ENCODE assay signal across 12 mouse cellular contexts in the genomic region with DNA sequence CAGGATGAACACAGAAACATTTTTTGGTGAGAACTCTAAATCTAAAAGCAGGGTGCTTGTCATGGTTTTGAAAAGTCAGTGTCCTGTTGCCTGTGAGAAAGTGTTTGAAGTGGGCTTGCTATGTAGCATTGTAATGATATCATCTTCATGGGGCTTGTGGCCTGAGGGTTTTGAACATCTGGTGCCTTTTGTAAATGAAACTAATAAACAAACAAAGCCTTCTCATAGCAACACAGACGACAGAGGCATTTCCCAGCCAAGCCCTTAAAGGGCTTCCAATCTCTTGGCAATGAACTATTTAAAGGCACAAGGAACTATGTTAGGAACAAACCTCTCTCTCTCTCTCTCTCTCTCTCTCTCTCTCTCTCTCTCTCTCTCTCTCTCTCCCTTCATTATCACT. TPM values are rescaled to one million over a fixed set of nuclear protein-coding genes. Genes with fewer than 3 reads are reported as not detected.
DNase-seq lines count a peak whose midpoint lies in the region; ATAC-seq and TF ChIP-seq lines count a peak whose summit lies in the region.
"Had no signal": no experiment of that assay in that cellular context is flagged by ENCODE, and none has a peak within 500 bp of the region (broad histone marks: within the 10 kb centered on the region; RNA-seq: fewer than 3 reads in every experiment).

No protein-coding gene starts in this region.

- H3K9ac ChIP-seq in kidney, postnatal 0 days (ENCODE audit: low read depth, low read length) = no peak overlapping the region
- no peak overlapping the region for H3K9ac ChIP-seq in kidney, embryonic 16.5 days (replicated peaks; ENCODE audit: low read length)
- no peak overlapping the region for H3K9ac ChIP-seq in lung, embryonic 16.5 days (ENCODE audit: low read length)
- H3K9ac ChIP-seq: midbrain, embryonic 15.5 days had no signal

- no peak for ATAC-seq in kidney, postnatal 0 days (replicated peaks; ENCODE audit: low FRiP score, low read depth)
- no peak for ATAC-seq in kidney, embryonic 16.5 days (ENCODE audit: low FRiP score, low TSS enrichment)
- ATAC-seq in lung, embryonic 16.5 days (ENCODE audit: low read depth) = peak; percentile 73
- ATAC-seq: midbrain, embryonic 15.5 days had no signal

- no peak overlapping the region for H3K4me3 ChIP-seq in kidney, postnatal 0 days (replicated peaks; ENCODE audit: low read depth, low read length)
- no peak overlapping the region for H3K4me3 ChIP-seq in kidney, embryonic 16.5 days (ENCODE audit: low read length)
- no peak overlapping the region for H3K4me3 ChIP-seq in lung, embryonic 16.5 days (ENCODE audit: low read length)
- H3K4me3 ChIP-seq in forebrain, embryonic 10.5 days = no peak overlapping the region
- H3K4me3 ChIP-seq: erythroblast, embryonic 14.5 days; midbrain, embryonic 15.5 days had no signal

- H3K9me3 ChIP-seq in kidney, postnatal 0 days (replicated peaks; ENCODE audit: low read length) = no peaks in the 10 kb centered on the region
- peaks cover 9% of the 10 kb centered on the region; the same call in 1 of the 2 replicates for H3K9me3 ChIP-seq in kidney, embryonic 16.5 days (ENCODE audit: low read length)
- no peaks in the 10 kb centered on the region; the same call in 1 of the 2 replicates for H3K9me3 ChIP-seq in lung, embryonic 16.5 days (ENCODE audit: control insufficient read depth, low read length)
- peaks cover 9% of the 10 kb centered on the region; the same call in 1 of the 2 replicates for H3K9me3 ChIP-seq in forebrain, embryonic 10.5 days
- H3K9me3 ChIP-seq: midbrain, embryonic 15.5 days had no signal

- no peaks in the 10 kb centered on the region for H3K36me3 ChIP-seq in kidney, postnatal 0 days (ENCODE audit: insufficient read depth, low read length)
- H3K36me3 ChIP-seq in kidney, embryonic 16.5 days (ENCODE audit: insufficient read depth, low read length) = no peaks in the 10 kb centered on the region
- no peaks in the 10 kb centered on the region for H3K36me3 ChIP-seq in lung, embryonic 16.5 days (ENCODE audit: control insufficient read depth, insufficient read depth, low read length)
- H3K36me3 ChIP-seq in forebrain, embryonic 10.5 days (replicated peaks) = no peaks in the 10 kb centered on the region
- H3K36me3 ChIP-seq: midbrain, embryonic 15.5 days had no signal

- peak; percentile 84 for DNase-seq in kidney, postnatal 0 days (ENCODE audit: low spot score)
- peak; percentile 60 for DNase-seq in adipocyte (ENCODE audit: low spot score)
- peak; percentile 55 to 72 for DNase-seq in heart, adult 9 months (ENCODE audit: low spot score in 2 of 2)
- DNase-seq in testis, postnatal 14 days (ENCODE audit: low spot score) = no peak
- DNase-seq in forebrain, embryonic 10.5 days (ENCODE audit: extremely low spot score, low spot score) = no peak
- DNase-seq in cerebellum, postnatal 4 days (ENCODE audit: low spot score in 2 of 2) = no peak

- TF ChIP-seq CTCF in kidney, postnatal 0 days (IDR thresholded peaks at IDR 0.05; ENCODE audit: low read depth) = no peak

- H3K27me3 ChIP-seq in kidney, postnatal 0 days (ENCODE audit: insufficient read depth, low read length) = no peaks in the 10 kb centered on the region
- H3K27me3 ChIP-seq in kidney, embryonic 16.5 days (ENCODE audit: insufficient read depth, low read length) = no peaks in the 10 kb centered on the region
- no peaks in the 10 kb centered on the region for H3K27me3 ChIP-seq in lung, embryonic 16.5 days (ENCODE audit: control insufficient read depth, insufficient read depth, low read depth, low read length)
- no peaks in the 10 kb centered on the region for H3K27me3 ChIP-seq in forebrain, embryonic 10.5 days (ENCODE audit: poor library complexity, severe bottlenecking)
- H3K27me3 ChIP-seq: midbrain, embryonic 15.5 days had no signal

- 10% methylated on average over 1 of the region's 1 CpGs for WGBS in kidney, postnatal 0 days
- WGBS in kidney, embryonic 16.5 days = 21% methylated on average over 1 of the region's 1 CpGs
- WGBS in lung, embryonic 16.5 days = 5% methylated on average over 1 of the region's 1 CpGs
- 46% methylated on average over 1 of the region's 1 CpGs for WGBS in forebrain, embryonic 10.5 days

- H3K27ac ChIP-seq in kidney, postnatal 0 days = no peak overlapping the region
- no peak overlapping the region for H3K27ac ChIP-seq in kidney, embryonic 16.5 days (ENCODE audit: low read length)
- peak overlapping the region; percentile 43 for H3K27ac ChIP-seq in lung, embryonic 16.5 days (ENCODE audit: low read length)
- no peak overlapping the region for H3K27ac ChIP-seq in forebrain, embryonic 10.5 days
- H3K27ac ChIP-seq: midbrain, embryonic 15.5 days had no signal

- no peaks in the 10 kb centered on the region for H3K4me1 ChIP-seq in kidney, postnatal 0 days (replicated peaks; ENCODE audit: insufficient read depth, low read length)
- no peaks in the 10 kb centered on the region for H3K4me1 ChIP-seq in kidney, embryonic 16.5 days (ENCODE audit: insufficient read depth, low read length)
- no peaks in the 10 kb centered on the region for H3K4me1 ChIP-seq in lung, embryonic 16.5 days (replicated peaks; ENCODE audit: control insufficient read depth, insufficient read depth, low read length)
- peaks cover 3% of the 10 kb centered on the region; the same call in 1 of the 2 replicates for H3K4me1 ChIP-seq in forebrain, embryonic 10.5 days
- H3K4me1 ChIP-seq: midbrain, embryonic 15.5 days had no signal

- H3K4me2 ChIP-seq in kidney, postnatal 0 days (ENCODE audit: low read length) = no peak overlapping the region
- no peak overlapping the region for H3K4me2 ChIP-seq in kidney, embryonic 16.5 days (replicated peaks; ENCODE audit: low read depth, low read length)
- H3K4me2 ChIP-seq in lung, embryonic 16.5 days (ENCODE audit: low read depth, low read length) = no peak overlapping the region
- H3K4me2 ChIP-seq: liver, embryonic 11.5 days; midbrain, embryonic 15.5 days had no signal

RNA-seq across cellular contexts. Expression of a gene that starts 25.6 kb away (rescaled TPM):
- polyA plus RNA-seq in kidney, postnatal 0 days (2015; fragmentation: Nextera tagmentation; extraction: Ambion mirVana) = not detected in 2 replicates
- polyA plus RNA-seq in kidney, embryonic 16.5 days (2015; fragmentation: Nextera tagmentation; extraction: Ambion mirVana) = 0.13 TPM in 1 of 2 replicates, not detected in the other
- polyA plus RNA-seq in lung, embryonic 16.5 days (2015; fragmentation: Nextera tagmentation; extraction: Ambion mirVana) = 0.13 TPM in 1 of 2 replicates, not detected in the other
- polyA plus RNA-seq in forebrain, embryonic 10.5 days (2016; fragmentation: Nextera tagmentation; extraction: Ambion mirVana) = 0.22 TPM in 1 of 2 replicates, not detected in the other
- polyA plus RNA-seq: erythroblast, embryonic 14.5 days; heart, embryonic 14.5 days; liver, embryonic 11.5 days had no signal

RNA-seq across cellular contexts. Expression of a gene that starts 35.8 kb away (rescaled TPM):
- 22.5 and 24.7 TPM in 2 replicates for polyA plus RNA-seq in kidney, postnatal 0 days (2015; fragmentation: Nextera tagmentation; extraction: Ambion mirVana)
- 25.4 and 26.9 TPM in 2 replicates for polyA plus RNA-seq in kidney, embryonic 16.5 days (2015; fragmentation: Nextera tagmentation; extraction: Ambion mirVana)
- polyA plus RNA-seq in lung, embryonic 16.5 days (2015; fragmentation: Nextera tagmentation; extraction: Ambion mirVana) = 24.0 and 25.0 TPM in 2 replicates
- 18.2 and 18.8 TPM in 2 replicates for polyA plus RNA-seq in forebrain, embryonic 10.5 days (2016; fragmentation: Nextera tagmentation; extraction: Ambion mirVana)

Comparison
In these comparisons a context has a peak if more than half of its experiments do, and no peak if none do; other contexts are left out.
1. DNase-seq: peak in kidney, postnatal 0 days (single experiment), adipocyte (single experiment) and heart, adult 9 months (2 of 2); none in testis, postnatal 14 days (single experiment), forebrain, embryonic 10.5 days (single experiment) and cerebellum, postnatal 4 days (0 of 2).